14 mouse cellular contexts compared by ENCODE assay signal in the genomic region with DNA sequence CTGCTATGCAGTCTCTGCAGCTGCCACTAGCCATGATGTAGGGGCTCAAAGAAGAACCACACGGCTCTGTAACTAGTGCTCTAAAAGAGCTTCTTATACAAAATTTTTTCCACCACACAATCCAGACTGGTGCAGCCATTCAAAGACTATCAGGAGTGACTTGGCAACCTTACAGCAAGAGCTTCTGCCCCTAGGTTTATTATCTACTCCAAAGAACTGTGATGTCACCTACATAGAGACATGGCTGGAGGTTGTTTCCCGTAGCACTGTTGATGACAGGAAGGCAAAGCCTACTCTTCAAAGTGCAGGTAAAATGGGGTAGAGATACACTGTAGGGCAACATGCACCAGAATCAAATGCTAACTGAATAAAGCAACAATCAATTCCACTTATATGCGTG. TPM values are rescaled to one million over a fixed set of nuclear protein-coding genes. Genes with fewer than 3 reads are reported as not detected.
A peak's percentile ranks its signal among the peaks of the same experiment; 100 is the strongest.
DNase-seq lines count a peak whose midpoint lies in the region; ATAC-seq lines count a peak whose summit lies in the region.
"Had no signal": no experiment of that assay in that cellular context is flagged by ENCODE, and none has a peak within 500 bp of the region (broad histone marks: within the 10 kb centered on the region; RNA-seq: fewer than 3 reads in every experiment).

No protein-coding gene starts in this region.

- H3K4me3 ChIP-seq in heart, embryonic 13.5 days, result no peak overlapping the region
- peak overlapping the region; percentile 55 for H3K4me3 ChIP-seq in liver, embryonic 12.5 days
- H3K4me3 ChIP-seq: hindbrain, embryonic 12.5 days; limb, embryonic 10.5 days had no signal

- peak overlapping the region; percentile 10; the same call in 1 of the 2 replicates for H3K27ac ChIP-seq in heart, embryonic 13.5 days (replicated peaks)
- peak overlapping the region; percentile 96 for H3K27ac ChIP-seq in liver, embryonic 12.5 days
- H3K27ac ChIP-seq: hindbrain, embryonic 12.5 days; limb, embryonic 10.5 days had no signal

- H3K4me1 ChIP-seq in heart, embryonic 13.5 days, result peaks cover 94% of the 10 kb centered on the region
- H3K4me1 ChIP-seq in liver, embryonic 12.5 days, result peaks cover 97% of the 10 kb centered on the region

- H3K4me2 ChIP-seq in heart, embryonic 13.5 days, result peak overlapping the region; percentile 39
- peak overlapping the region; percentile 70 for H3K4me2 ChIP-seq in liver, embryonic 12.5 days
- H3K4me2 ChIP-seq: hindbrain, embryonic 12.5 days had no signal

- no peak overlapping the region for H3K9ac ChIP-seq in heart, embryonic 13.5 days
- peak overlapping the region; percentile 72 for H3K9ac ChIP-seq in liver, embryonic 12.5 days
- H3K9ac ChIP-seq: hindbrain, embryonic 12.5 days had no signal

- no peaks in the 10 kb centered on the region for H3K9me3 ChIP-seq in heart, embryonic 13.5 days
- H3K9me3 ChIP-seq in liver, embryonic 12.5 days (replicated peaks), result no peaks in the 10 kb centered on the region
- H3K9me3 ChIP-seq: hindbrain, embryonic 12.5 days; limb, embryonic 10.5 days had no signal

- no peak for ATAC-seq in heart, embryonic 13.5 days (ENCODE audit: extremely low read depth, insufficient number of reproducible peaks, low FRiP score, low TSS enrichment)
- peak; percentile 57 for ATAC-seq in liver, embryonic 12.5 days
- ATAC-seq: Patski had no signal

- no peak for DNase-seq in heart, postnatal 4 days
- peak; percentile 49 for DNase-seq in CD4-positive, CD25-positive, alpha-beta regulatory T cell, adult 2 months (ENCODE audit: low read depth, low spot score)
- DNase-seq in c-Kit-positive CD71-positive TER-119-positive erythroid progenitor cells, embryonic 14.5 days (ENCODE audit: low spot score), result peak; percentile 61
- no peak for DNase-seq in urinary bladder, postnatal 14 days (ENCODE audit: low spot score)
- no peak for DNase-seq in left cerebral cortex, adult 11 months (ENCODE audit: low spot score)
- no peak for DNase-seq in frontal cortex, postnatal 36 days (ENCODE audit: low spot score in 2 of 2)
- DNase-seq: adrenal gland, postnatal 25 days; cerebellum, adult 11-12 months; gastrocnemius, postnatal 25 days had no signal

- WGBS in heart, embryonic 13.5 days, result 56% methylated on average over 3 of the region's 3 CpGs
- WGBS in liver, embryonic 12.5 days (ENCODE audit: insufficient replicate concordance), result 37% methylated on average over 3 of the region's 3 CpGs

- H3K36me3 ChIP-seq in heart, embryonic 13.5 days, result no peaks in the 10 kb centered on the region
- H3K36me3 ChIP-seq in liver, embryonic 12.5 days, result peaks cover 32% of the 10 kb centered on the region
- H3K36me3 ChIP-seq: hindbrain, embryonic 12.5 days; limb, embryonic 10.5 days had no signal

- no peaks in the 10 kb centered on the region for H3K27me3 ChIP-seq in heart, embryonic 13.5 days (replicated peaks)
- H3K27me3 ChIP-seq in liver, embryonic 12.5 days (replicated peaks), result no peaks in the 10 kb centered on the region
- H3K27me3 ChIP-seq: hindbrain, embryonic 12.5 days; Patski had no signal

RNA-seq across cellular contexts. Expression of a gene that starts 17.5 kb away (rescaled TPM):
- polyA plus RNA-seq in heart, embryonic 13.5 days (2015; fragmentation: Nextera tagmentation; extraction: Ambion mirVana), result 24.9 and 25.4 TPM in 2 replicates
- 100 to 1,000 TPM; 149 to 154 TPM for total RNA-seq in heart, postnatal 4 days (2021)
- 56.5 and 59.8 TPM in 2 replicates for polyA plus RNA-seq in liver, embryonic 12.5 days (2016; fragmentation: Nextera tagmentation; extraction: Ambion mirVana)

RNA-seq across cellular contexts. Expression of a gene that starts 17.6 kb away (rescaled TPM):
- 24.1 and 27.4 TPM in 2 replicates for polyA plus RNA-seq in heart, embryonic 13.5 days (2015; fragmentation: Nextera tagmentation; extraction: Ambion mirVana)
- total RNA-seq in heart, postnatal 4 days (2021), result 10 to 100 TPM; 28.4 to 31.7 TPM
- 37.5 and 38.4 TPM in 2 replicates for polyA plus RNA-seq in liver, embryonic 12.5 days (2016; fragmentation: Nextera tagmentation; extraction: Ambion mirVana)

Comparison
In these comparisons a context has a peak if more than half of its experiments do, and no peak if none do; other contexts are left out.
1. DNase-seq: peak in CD4-positive, CD25-positive, alpha-beta regulatory T cell, adult 2 months (single experiment) and c-Kit-positive CD71-positive TER-119-positive erythroid progenitor cells, embryonic 14.5 days (single experiment); none in heart, postnatal 4 days (single experiment), urinary bladder, postnatal 14 days (single experiment), left cerebral cortex, adult 11 months (single experiment) and frontal cortex, postnatal 36 days (0 of 2).